Comparison of ENCODE assay signal across 8 mouse cellular contexts in genomic region chr15:85016951-85017664, GRCm38 (mm10). TPM values are rescaled to one million over a fixed set of nuclear protein-coding genes. Genes with fewer than 3 reads are reported as not detected.
DNase-seq lines count a peak whose midpoint lies in the region; ATAC-seq and TF ChIP-seq lines count a peak whose summit lies in the region.

Gene Upk3a (plus strand): TSS chr15:85017141.

- intact Hi-C loops in gastrocnemius, adult 2 months (cut with DNase I), result no loop called here
- intact Hi-C loops in gastrocnemius, postnatal 36 days (cut with DNase I), result no loop called here

- H3K4me2 ChIP-seq in forebrain, embryonic 12.5 days, result peak within 1 kb of the TSS; percentile 39
- H3K4me2 ChIP-seq in kidney, embryonic 16.5 days (replicated peaks; ENCODE audit: low read depth, low read length), result 0 out of 2 replicates have a peak within 1 kb of the TSS, but pooled peaks have one; percentile 9
- peak within 1 kb of the TSS; percentile 19; the same call in 1 of the 2 replicates for H3K4me2 ChIP-seq in midbrain, embryonic 11.5 days

- no peaks in the 10 kb centered on the region for H3K36me3 ChIP-seq in forebrain, embryonic 12.5 days (replicated peaks)
- no peaks in the 10 kb centered on the region for H3K36me3 ChIP-seq in kidney, embryonic 16.5 days (ENCODE audit: insufficient read depth, low read length)
- H3K36me3 ChIP-seq in midbrain, embryonic 11.5 days (ENCODE audit: control insufficient read depth, insufficient read depth, low read length), result no peaks in the 10 kb centered on the region

- peaks cover 22% of the 10 kb centered on the region for H3K27me3 ChIP-seq in forebrain, embryonic 12.5 days
- H3K27me3 ChIP-seq in kidney, embryonic 16.5 days (ENCODE audit: insufficient read depth, low read length), result peaks cover 9% of the 10 kb centered on the region
- H3K27me3 ChIP-seq in midbrain, embryonic 11.5 days (ENCODE audit: control insufficient read depth, insufficient read depth, low read length), result no peaks in the 10 kb centered on the region

- H3K9me3 ChIP-seq in forebrain, embryonic 12.5 days, result no peaks in the 10 kb centered on the region
- no peaks in the 10 kb centered on the region for H3K9me3 ChIP-seq in kidney, embryonic 16.5 days (ENCODE audit: low read length)
- no peaks in the 10 kb centered on the region for H3K9me3 ChIP-seq in midbrain, embryonic 11.5 days (ENCODE audit: control insufficient read depth, low read length)

- no peak for TF ChIP-seq CTCF in gastrocnemius, adult 2 months (IDR thresholded peaks at IDR 0.05)

- H3K4me1 ChIP-seq in forebrain, embryonic 12.5 days, result peaks cover 14% of the 10 kb centered on the region
- peaks cover 4% of the 10 kb centered on the region for H3K4me1 ChIP-seq in kidney, embryonic 16.5 days (ENCODE audit: insufficient read depth, low read length)
- H3K4me1 ChIP-seq in midbrain, embryonic 11.5 days (ENCODE audit: control insufficient read depth, insufficient read depth, low read length), result peaks cover 3% of the 10 kb centered on the region; the same call in 1 of the 2 replicates

- no peak within 1 kb of the TSS for H3K27ac ChIP-seq in gastrocnemius, adult 2 months
- H3K27ac ChIP-seq in forebrain, embryonic 12.5 days, result no peak within 1 kb of the TSS
- H3K27ac ChIP-seq in kidney, embryonic 16.5 days (ENCODE audit: low read length), result no peak within 1 kb of the TSS
- no peak within 1 kb of the TSS for H3K27ac ChIP-seq in midbrain, embryonic 11.5 days (ENCODE audit: low read depth, low read length)

- peak; percentile 20; the same call in 1 of the 2 replicates for ATAC-seq in forebrain, embryonic 12.5 days (ENCODE audit: low FRiP score)
- ATAC-seq in kidney, embryonic 16.5 days (ENCODE audit: low FRiP score, low TSS enrichment), result peak; percentile 78; the same call in 1 of the 2 replicates
- ATAC-seq in midbrain, embryonic 11.5 days (ENCODE audit: low FRiP score), result 0 out of 2 replicates have a peak, but pooled peaks have one; percentile 38

- H3K9ac ChIP-seq in forebrain, embryonic 12.5 days, result no peak within 1 kb of the TSS
- H3K9ac ChIP-seq in kidney, embryonic 16.5 days (replicated peaks; ENCODE audit: low read length), result no peak within 1 kb of the TSS
- no peak within 1 kb of the TSS for H3K9ac ChIP-seq in midbrain, embryonic 11.5 days (ENCODE audit: low read length)

- DNase-seq in gastrocnemius, adult 2 months, result peak; percentile 16
- no peak for DNase-seq in gastrocnemius, postnatal 36 days
- peak; percentile 83 for DNase-seq in midbrain, embryonic 11.5 days (ENCODE audit: low spot score, missing footprints)
- DNase-seq in yolk sac, embryonic 10.5 days (ENCODE audit: low spot score), result peak; percentile 83
- DNase-seq in adrenal gland, adult 8-10 months, result no peak
- no peak for DNase-seq in layer of hippocampus, postnatal 10 days (ENCODE audit: low spot score in 2 of 2)

- 5% methylated on average over 21 of the region's 21 CpGs for WGBS in forebrain, embryonic 12.5 days
- 6% methylated on average over 21 of the region's 21 CpGs for WGBS in kidney, embryonic 16.5 days
- WGBS in midbrain, embryonic 11.5 days, result 8% methylated on average over 21 of the region's 21 CpGs

- H3K4me3 ChIP-seq in gastrocnemius, adult 2 months, result no peak within 1 kb of the TSS
- H3K4me3 ChIP-seq in forebrain, embryonic 12.5 days (replicated peaks), result no peak within 1 kb of the TSS
- no peak within 1 kb of the TSS for H3K4me3 ChIP-seq in kidney, embryonic 16.5 days (ENCODE audit: low read length)
- H3K4me3 ChIP-seq in midbrain, embryonic 11.5 days (ENCODE audit: low read depth, low read length), result no peak within 1 kb of the TSS

RNA-seq across cellular contexts. Expression of gene Upk3a, which starts in this region (rescaled TPM):
- total RNA-seq in gastrocnemius, adult 2 months (2021), result not detected
- total RNA-seq in gastrocnemius, postnatal 36 days (2021), result not detected
- 0.24 TPM in 1 of 2 replicates, not detected in the other for polyA plus RNA-seq in forebrain, embryonic 12.5 days (2016; fragmentation: Nextera tagmentation; extraction: Ambion mirVana)
- polyA plus RNA-seq in kidney, embryonic 16.5 days (2015; fragmentation: Nextera tagmentation; extraction: Ambion mirVana), result 65.9 and 74.8 TPM in 2 replicates
- polyA plus RNA-seq in midbrain, embryonic 11.5 days (2014; fragmentation: Nextera tagmentation; extraction: Ambion mirVana), result 0.15 TPM in 1 of 2 replicates, not detected in the other
- total RNA-seq in adrenal gland, adult 8-10 months (2022), result not detected
- under 1 TPM; 0.31 to 0.78 TPM for total RNA-seq in layer of hippocampus, postnatal 10 days (2021)

Comparison
In these comparisons a context has a peak if more than half of its experiments do, and no peak if none do; other contexts are left out.
1. RNA of gene Upk3a (polyA plus RNA-seq): 65.9 to 74.8 TPM in kidney, embryonic 16.5 days; 0.24 TPM in forebrain, embryonic 12.5 days and 0.15 TPM in midbrain, embryonic 11.5 days; every median in the first group is over 10 times any median in the second.
2. Peak in DNase-seq in gastrocnemius, adult 2 months; RNA of the gene not detected or under 1 TPM.
3. Peak in ATAC-seq and H3K4me2 ChIP-seq in forebrain, embryonic 12.5 days; RNA of the gene not detected or under 1 TPM.
4. Peak in DNase-seq, ATAC-seq and H3K4me2 ChIP-seq in midbrain, embryonic 11.5 days; RNA of the gene not detected or under 1 TPM.
5. ATAC-seq: peak in every context shown above with its lines; median percentile 78 in kidney, embryonic 16.5 days; 38 in midbrain, embryonic 11.5 days; 20 in forebrain, embryonic 12.5 days.
6. Peak in every context shown above with its lines, with median percentiles within 50 percentile points of each other: H3K4me2 ChIP-seq.